Mouse (Mus musculus): ENCODE data around the gene Tle4. TPM values are rescaled to one million over a fixed set of nuclear protein-coding genes. Genes with fewer than 3 reads are reported as not detected.

Gene Tle4
- polyA plus RNA-seq, 1 experiment from 2014 or later, result 38.8 TPM

- Histone ChIP-seq H3K4me2 (no peak overlapping the region), H3K4me1 (ENCODE audit: control insufficient read depth, insufficient read depth, low read length) (peaks cover 3% of the 10 kb centered on the region; the same call in 1 of the 2 replicates), H3K9me3 (ENCODE audit: control insufficient read depth, low read length) (no peaks in the 10 kb centered on the region), H3K9ac (ENCODE audit: low read length) (no peak overlapping the region), H3K27me3 (ENCODE audit: control insufficient read depth, insufficient read depth, low read length) (no peaks in the 10 kb centered on the region), H3K36me3 (ENCODE audit: control insufficient read depth, insufficient read depth, low read length) (no peaks in the 10 kb centered on the region), H3K27ac (ENCODE audit: low read depth, low read length) (no peak overlapping the region), H3K4me3 (ENCODE audit: low read depth, low read length) (no peak overlapping the region)
- DNase-seq (ENCODE audit: low spot score, missing footprints) (peak; percentile 84), ATAC-seq (ENCODE audit: low FRiP score) (no peak)
- WGBS, result 76% methylated on average over 2 of the region's 2 CpGs
Measured at GRCm38 (mm10) chr19:14436567-14436966, 161.3 kb downstream of the Tle4 start.

- Histone ChIP-seq H3K4me1 (ENCODE audit: control insufficient read depth, insufficient read depth, low read length) (peaks cover 3% of the 10 kb centered on the region; the same call in 1 of the 2 replicates), H3K9me3 (ENCODE audit: control insufficient read depth, low read length) (no peaks in the 10 kb centered on the region), H3K27ac (ENCODE audit: low read depth, low read length) (peak overlapping the region; percentile 30), H3K4me2 (no peak overlapping the region), H3K27me3 (ENCODE audit: control insufficient read depth, insufficient read depth, low read length) (no peaks in the 10 kb centered on the region), H3K4me3 (ENCODE audit: low read depth, low read length) (no peak overlapping the region), H3K36me3 (ENCODE audit: control insufficient read depth, insufficient read depth, low read length) (no peaks in the 10 kb centered on the region), H3K9ac (ENCODE audit: low read length) (no peak overlapping the region)
- 17% methylated on average over 14 of the region's 14 CpGs for WGBS
- ATAC-seq (ENCODE audit: low FRiP score), result peak; percentile 69
- DNase-seq (ENCODE audit: low spot score, missing footprints), result peak; percentile 88
Measured at GRCm38 (mm10) chr19:14435681-14436376, 162.0 kb downstream of the Tle4 start.

- ATAC-seq (ENCODE audit: low FRiP score), result no peak
- DNase-seq (ENCODE audit: low spot score, missing footprints), result peak; percentile 72
- Histone ChIP-seq H3K27me3 (ENCODE audit: control insufficient read depth, insufficient read depth, low read length) (no peaks in the 10 kb centered on the region), H3K9ac (ENCODE audit: low read length) (no peak overlapping the region), H3K36me3 (ENCODE audit: control insufficient read depth, insufficient read depth, low read length) (no peaks in the 10 kb centered on the region), H3K4me3 (ENCODE audit: low read depth, low read length) (no peak overlapping the region), H3K4me2 (no peak overlapping the region), H3K9me3 (ENCODE audit: control insufficient read depth, low read length) (no peaks in the 10 kb centered on the region), H3K27ac (ENCODE audit: low read depth, low read length) (no peak overlapping the region), H3K4me1 (ENCODE audit: control insufficient read depth, insufficient read depth, low read length) (peaks cover 3% of the 10 kb centered on the region; the same call in 1 of the 2 replicates)
- WGBS, result 86% methylated on average over 4 of the region's 4 CpGs
Measured at GRCm38 (mm10) chr19:14433900-14434299, 164.0 kb downstream of the Tle4 start.

GRCm38 (mm10) chr19:14432436-14432835 is 165.4 kb downstream of the Tle4 start:
- Histone ChIP-seq H3K36me3 (ENCODE audit: control insufficient read depth, insufficient read depth, low read length) (no peaks in the 10 kb centered on the region), H3K27me3 (ENCODE audit: control insufficient read depth, insufficient read depth, low read length) (no peaks in the 10 kb centered on the region), H3K4me2 (no peak overlapping the region), H3K4me1 (ENCODE audit: control insufficient read depth, insufficient read depth, low read length) (peaks cover 3% of the 10 kb centered on the region; the same call in 1 of the 2 replicates), H3K27ac (ENCODE audit: low read depth, low read length) (no peak overlapping the region), H3K9ac (ENCODE audit: low read length) (no peak overlapping the region), H3K9me3 (ENCODE audit: control insufficient read depth, low read length) (no peaks in the 10 kb centered on the region), H3K4me3 (ENCODE audit: low read depth, low read length) (no peak overlapping the region)
- DNase-seq (ENCODE audit: low spot score, missing footprints), result peak; percentile 76
- ATAC-seq (ENCODE audit: low FRiP score), result no peak
- 91% methylated on average over 7 of the region's 7 CpGs for WGBS

DNA sequence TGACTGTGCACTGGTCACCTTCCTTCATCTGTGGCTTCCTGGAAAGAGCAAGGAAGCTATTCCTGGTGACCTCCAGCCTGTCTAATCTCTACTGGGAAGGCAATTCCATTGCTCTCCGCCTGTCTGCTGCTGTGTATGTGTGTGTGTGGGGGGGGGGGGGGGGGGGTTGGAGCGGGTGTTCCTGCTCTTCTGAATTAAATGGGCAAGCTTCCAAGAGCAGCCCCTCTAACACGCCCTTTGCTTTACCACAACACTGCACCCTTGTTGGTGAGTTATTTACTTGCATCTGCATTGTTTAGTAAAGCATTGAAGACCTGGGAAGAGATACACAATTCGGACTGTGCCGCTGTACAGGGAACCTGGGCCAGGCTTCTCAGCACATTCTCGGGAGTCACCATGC is 170.9 kb downstream of the Tle4 start:
- Histone ChIP-seq H3K4me1 (ENCODE audit: control insufficient read depth, insufficient read depth, low read length) (no peaks in the 10 kb centered on the region), H3K9me3 (ENCODE audit: control insufficient read depth, low read length) (no peaks in the 10 kb centered on the region), H3K4me2 (no peak overlapping the region), H3K4me3 (ENCODE audit: low read depth, low read length) (no peak overlapping the region), H3K27me3 (ENCODE audit: control insufficient read depth, insufficient read depth, low read length) (no peaks in the 10 kb centered on the region), H3K36me3 (ENCODE audit: control insufficient read depth, insufficient read depth, low read length) (no peaks in the 10 kb centered on the region), H3K9ac (ENCODE audit: low read length) (no peak overlapping the region), H3K27ac (ENCODE audit: low read depth, low read length) (no peak overlapping the region)
- WGBS, result 83% methylated on average over 6 of the region's 6 CpGs
- no peak for ATAC-seq (ENCODE audit: low FRiP score)
- no peak for DNase-seq (ENCODE audit: low spot score, missing footprints)

DNA sequence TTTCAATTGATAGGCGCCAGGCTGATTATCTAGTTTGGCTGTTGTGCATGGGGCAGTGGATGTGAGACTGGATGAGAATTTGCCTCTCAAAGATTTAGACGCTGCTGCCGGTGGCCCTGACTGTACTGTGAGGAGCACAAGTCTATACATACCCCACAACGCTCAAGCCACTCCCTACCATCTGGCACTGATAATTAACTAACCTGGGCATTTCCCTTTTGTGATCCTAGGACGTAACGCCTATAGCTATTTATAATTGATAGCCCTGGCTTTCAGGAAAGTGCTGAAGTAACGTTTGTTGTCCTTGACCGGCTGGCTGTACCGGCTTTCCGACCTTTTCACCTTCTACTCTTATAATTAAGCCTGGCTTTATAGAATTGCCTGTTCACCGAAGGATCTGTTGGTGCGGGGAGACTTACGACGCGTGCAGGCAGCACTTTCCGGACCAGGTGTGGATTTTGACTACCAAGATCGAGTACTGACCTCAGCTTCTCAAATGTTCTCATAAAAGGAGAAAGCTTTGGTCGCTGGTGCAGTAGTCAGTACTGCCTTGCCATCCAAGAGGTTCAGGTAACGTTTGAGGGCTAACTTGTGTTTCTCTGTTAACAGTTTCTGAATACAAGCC is 171.5 kb downstream of the Tle4 start:
- Histone ChIP-seq H3K9me3 (ENCODE audit: control insufficient read depth, low read length) (no peaks in the 10 kb centered on the region), H3K4me1 (ENCODE audit: control insufficient read depth, insufficient read depth, low read length) (no peaks in the 10 kb centered on the region), H3K36me3 (ENCODE audit: control insufficient read depth, insufficient read depth, low read length) (no peaks in the 10 kb centered on the region), H3K27ac (ENCODE audit: low read depth, low read length) (no peak overlapping the region), H3K9ac (ENCODE audit: low read length) (no peak overlapping the region), H3K4me2 (no peak overlapping the region), H3K27me3 (ENCODE audit: control insufficient read depth, insufficient read depth, low read length) (no peaks in the 10 kb centered on the region), H3K4me3 (ENCODE audit: low read depth, low read length) (no peak overlapping the region)
- ATAC-seq (ENCODE audit: low FRiP score) (no peak), DNase-seq (ENCODE audit: low spot score, missing footprints) (no peak)
- 79% methylated on average over 19 of the region's 19 CpGs for WGBS

GRCm38 (mm10) chr19:14425122-14425521 is 172.7 kb downstream of the Tle4 start:
- no peak overlapping the region for H3K9ac ChIP-seq (ENCODE audit: low read length)
- no peak for ATAC-seq (ENCODE audit: low FRiP score)
- no peak overlapping the region for H3K4me2 ChIP-seq
- H3K9me3 ChIP-seq (ENCODE audit: control insufficient read depth, low read length), result no peaks in the 10 kb centered on the region
- no peak overlapping the region for H3K27ac ChIP-seq (ENCODE audit: low read depth, low read length)
- no peaks in the 10 kb centered on the region for H3K27me3 ChIP-seq (ENCODE audit: control insufficient read depth, insufficient read depth, low read length)
- no peak for DNase-seq (ENCODE audit: low spot score, missing footprints)
- no peak overlapping the region for H3K4me3 ChIP-seq (ENCODE audit: low read depth, low read length)
- no peaks in the 10 kb centered on the region for H3K4me1 ChIP-seq (ENCODE audit: control insufficient read depth, insufficient read depth, low read length)
- 88% methylated on average over 6 of the region's 6 CpGs for WGBS
- H3K36me3 ChIP-seq (ENCODE audit: control insufficient read depth, insufficient read depth, low read length), result no peaks in the 10 kb centered on the region

- H3K9me3 ChIP-seq (ENCODE audit: control insufficient read depth, low read length), result no peaks in the 10 kb centered on the region
- no peak for DNase-seq (ENCODE audit: low spot score, missing footprints)
- H3K27ac ChIP-seq (ENCODE audit: low read depth, low read length), result no peak overlapping the region
- 70% methylated on average over 12 of the region's 12 CpGs for WGBS
- no peak overlapping the region for H3K4me2 ChIP-seq
- no peak for ATAC-seq (ENCODE audit: low FRiP score)
- no peak overlapping the region for H3K4me3 ChIP-seq (ENCODE audit: low read depth, low read length)
- no peaks in the 10 kb centered on the region for H3K4me1 ChIP-seq (ENCODE audit: control insufficient read depth, insufficient read depth, low read length)
- H3K9ac ChIP-seq (ENCODE audit: low read length), result no peak overlapping the region
- no peaks in the 10 kb centered on the region for H3K27me3 ChIP-seq (ENCODE audit: control insufficient read depth, insufficient read depth, low read length)
- H3K36me3 ChIP-seq (ENCODE audit: control insufficient read depth, insufficient read depth, low read length), result no peaks in the 10 kb centered on the region
Measured at GRCm38 (mm10) chr19:14424016-14424964, 173.6 kb downstream of the Tle4 start.

DNA sequence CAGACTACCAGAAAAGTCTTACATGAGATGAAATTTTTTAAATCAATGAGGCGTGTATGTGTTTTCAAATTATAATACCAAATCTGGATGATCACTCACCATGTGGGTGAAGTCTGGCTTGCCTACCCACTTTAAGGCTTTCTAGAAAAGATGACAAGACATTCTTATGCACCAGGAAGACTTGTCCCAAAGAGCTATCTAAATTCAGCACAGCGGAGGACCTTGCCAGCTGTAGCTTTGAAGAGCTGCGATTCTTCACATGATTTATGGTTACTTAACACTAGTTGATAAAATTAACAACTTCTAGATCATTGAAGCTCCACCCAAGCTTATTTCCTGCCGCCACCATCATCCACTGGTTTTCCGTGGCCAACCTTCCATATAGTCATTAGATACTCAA is 176.2 kb downstream of the Tle4 start:
- Histone ChIP-seq H3K4me3 (ENCODE audit: low read depth, low read length) (no peak overlapping the region), H3K9ac (ENCODE audit: low read length) (no peak overlapping the region), H3K27me3 (ENCODE audit: control insufficient read depth, insufficient read depth, low read length) (no peaks in the 10 kb centered on the region), H3K4me2 (no peak overlapping the region), H3K36me3 (ENCODE audit: control insufficient read depth, insufficient read depth, low read length) (no peaks in the 10 kb centered on the region), H3K4me1 (ENCODE audit: control insufficient read depth, insufficient read depth, low read length) (no peaks in the 10 kb centered on the region), H3K9me3 (ENCODE audit: control insufficient read depth, low read length) (no peaks in the 10 kb centered on the region), H3K27ac (ENCODE audit: low read depth, low read length) (no peak overlapping the region)
- DNase-seq (ENCODE audit: low spot score, missing footprints) (no peak), ATAC-seq (ENCODE audit: low FRiP score) (no peak)
- WGBS, result 94% methylated on average over 5 of the region's 5 CpGs

Measured in midbrain, embryonic 11.5 days (tissue).